Mouse (Mus musculus) lung, postnatal 10 days (tissue): ENCODE data around the gene Mrps24.

Experiments used
- DNase-seq: peaks from one replicate; pipeline ENCODE4 v3.0.0; 2021

Mrps24 gene

GRCm38 (mm10) chr11:5715630-5716105 lies at the start of gene Mrps24:
Gene Mrps24, minus strand, starts transcription at chr11:5715680.
- no peak for DNase-seq

- DNase-seq, result no peak
Measured at GRCm38 (mm10) chr11:5762633-5762982, 47.1 kb upstream of the Mrps24 start.

- DNase-seq, result peak; percentile 96
Measured at GRCm38 (mm10) chr11:5761820-5762632, 46.5 kb upstream of the Mrps24 start, which contains the start of gene Urgcp. Gene Urgcp, minus strand, starts transcription at chr11:5762376.

- DNase-seq, result no peak
Measured at GRCm38 (mm10) chr11:5753755-5754154, 38.3 kb upstream of the Mrps24 start.

- DNase-seq, result no peak
Measured at GRCm38 (mm10) chr11:5744951-5745350, 29.5 kb upstream of the Mrps24 start.

GRCm38 (mm10) chr11:5742106-5742505 lies 26.6 kb upstream of the Mrps24 start:
- DNase-seq, result peak; percentile 19

- peak; percentile 84 for DNase-seq
Measured at GRCm38 (mm10) chr11:5740965-5741627, 25.6 kb upstream of the Mrps24 start.

GRCm38 (mm10) chr11:5740599-5740964 lies 25.1 kb upstream of the Mrps24 start:
- peak; percentile 38 for DNase-seq

- no peak for DNase-seq
Measured at GRCm38 (mm10) chr11:5739846-5740245, 24.4 kb upstream of the Mrps24 start.

GRCm38 (mm10) chr11:5738888-5739632 lies 23.6 kb upstream of the Mrps24 start:
- no peak for DNase-seq

- DNase-seq, result no peak
Measured at GRCm38 (mm10) chr11:5737137-5737536, 21.7 kb upstream of the Mrps24 start.

- no peak for DNase-seq
Measured at GRCm38 (mm10) chr11:5734323-5734722, 18.8 kb upstream of the Mrps24 start.

- no peak for DNase-seq
Measured at GRCm38 (mm10) chr11:5732401-5732800, 16.9 kb upstream of the Mrps24 start.

GRCm38 (mm10) chr11:5729582-5729981 lies 14.1 kb upstream of the Mrps24 start:
- DNase-seq, result no peak

- DNase-seq, result no peak
Measured at GRCm38 (mm10) chr11:5718611-5719354, 3.3 kb upstream of the Mrps24 start.

- DNase-seq, result peak; percentile 84
Measured at GRCm38 (mm10) chr11:5716938-5717705, 1.6 kb upstream of the Mrps24 start.

GRCm38 (mm10) chr11:5716246-5716645 lies 766 bp upstream of the Mrps24 start:
- DNase-seq, result no peak

GRCm38 (mm10) chr11:5715179-5715578 lies 301 bp downstream of the Mrps24 start:
- no peak for DNase-seq

- DNase-seq, result peak; percentile 97
Measured at GRCm38 (mm10) chr11:5707530-5708353, 7.7 kb downstream of the Mrps24 start.

GRCm38 (mm10) chr11:5706874-5707529 lies 8.5 kb downstream of the Mrps24 start:
- DNase-seq, result no peak
